Mouse (Mus musculus) liver, embryonic 14.5 days (tissue): ENCODE results near the gene Ints12. TPM values are rescaled to one million over a fixed set of nuclear protein-coding genes. Genes with fewer than 3 reads are reported as not detected.

ENCODE experiments used
- ATAC-seq: fragments of 200-750 bp; cut with Nextera tagmentation; 2 replicates; pipeline ENCODE4 v1.8.0; 2017; ENCODE audit warnings: moderate number of reproducible peaks, mild to moderate bottlenecking, moderate library complexity; ENCODE audit not compliant: insufficient read depth
- DNase-seq, 3 experiments: peaks; one replicate each; pipeline ENCODE4 v3.0.0-alpha.2; 2012 to 2013; ENCODE audit warnings: low read depth in 3 of 3, low spot score in 3 of 3
- H3K27ac ChIP-seq: fragments of 300-500 bp; sonication (generic); 2 replicates; pipeline ENCODE4 v1.5.1; 2014; ENCODE audit warnings: moderate library complexity, mild to moderate bottlenecking, control low read depth, inconsistent platforms
- H3K27me3 ChIP-seq: fragments of 300-500 bp; sonication (generic); 2 replicates; pipeline ENCODE4 v1.6.1; 2014; ENCODE audit warnings: mild to moderate bottlenecking, low read length, moderate library complexity; ENCODE audit not compliant: control insufficient read depth, insufficient read depth
- H3K36me3 ChIP-seq: fragments of 300-500 bp; sonication (generic); replicated peaks from 2 replicates; pipeline ENCODE4 v1.6.1; 2014; ENCODE audit warnings: low read depth; ENCODE audit not compliant: control insufficient read depth, insufficient read depth
- H3K4me1 ChIP-seq, 2 experiments: fragments of 200-500 bp in 1 of 2; fragments of 300-500 bp in 1 of 2; sonication (generic) in 1 of 2; replicated peaks; 2 replicates each; pipeline ENCODE4 v1.6.1; 2012 to 2014; ENCODE audit warnings: antibody characterized with exemption in 1 of 2, inconsistent platforms in 1 of 2, low read length in 1 of 2; ENCODE audit not compliant: control insufficient read depth in 2 of 2, insufficient read depth in 2 of 2
- H3K4me2 ChIP-seq: fragments of 300-500 bp; sonication (generic); 2 replicates; pipeline ENCODE4 v1.6.1; 2014; ENCODE audit warnings: low read depth, mild to moderate bottlenecking, control low read depth, moderate library complexity
- H3K4me3 ChIP-seq, 2 experiments: fragments of 200-500 bp in 1 of 2; fragments of 300-500 bp in 1 of 2; sonication (generic) in 1 of 2; 2 replicates each; pipeline ENCODE4 v1.5.1; 2012 to 2014; ENCODE audit warnings: low read depth in 2 of 2, low read length in 2 of 2, mild to moderate bottlenecking in 2 of 2, control low read depth in 1 of 2, inconsistent platforms in 1 of 2, moderate library complexity in 1 of 2; ENCODE audit not compliant: insufficient read depth in 1 of 2
- H3K9ac ChIP-seq: fragments of 300-500 bp; sonication (generic); replicated peaks from 2 replicates; pipeline ENCODE4 v1.6.1; 2014; ENCODE audit warnings: mild to moderate bottlenecking, control low read depth, moderate library complexity
- H3K9me3 ChIP-seq: fragments of 300-500 bp; sonication (generic); 2 replicates; pipeline ENCODE4 v1.6.1; 2016; ENCODE audit warnings: low read length, mixed read lengths; ENCODE audit not compliant: control insufficient read depth
- CTCF ChIP-seq: IDR thresholded peaks from 2 replicates; pipeline ENCODE4 v1.5.1; 2016; ENCODE audit warnings: antibody characterized with exemption, low read depth, control low read depth
- EP300 ChIP-seq: IDR thresholded peaks from 2 replicates; pipeline ENCODE4 v1.6.1; 2016; ENCODE audit warnings: antibody characterized with exemption, low read depth
- WGBS: fragments of 180-500 bp; shearing (Covaris S2); extraction: QIAGEN DNeasy Blood & Tissue Kit; methylation state at CpG from one replicate; pipeline ENCODE4 v1.1.7; 2014; ENCODE audit not compliant: insufficient replicate concordance; 5-methylcytosine and 5-hydroxymethylcytosine counted together
- polyA plus RNA-seq, 2 experiments: library from polyadenylated mRNA; depleted of rRNA in 1 of 2; stranded (reverse) in 1 of 2; unstranded in 1 of 2; fragments of >200 nt; fragmentation: Nextera tagmentation in 1 of 2; extraction: Ambion mirVana in 1 of 2; gene quantifications; 2 replicates each; pipeline versions ENCODE4 v1.2.1 to v1.2.3; 2012 to 2014

The Ints12 gene
- polyA plus RNA-seq, 2 experiments, result 6.9 to 8.9 TPM

GRCm38 (mm10) chr3:133154683-133155082 is 63.0 kb downstream of the Ints12 start:
- DNase-seq (no peak), ATAC-seq (no peak)
- H3K9me3 ChIP-seq, result no peaks in the 10 kb centered on the region
- H3K4me2 ChIP-seq, result no peak overlapping the region
- H3K9ac ChIP-seq, result no peak overlapping the region
- H3K4me3 ChIP-seq, result no peak overlapping the region
- 0 out of 4 replicates have a peak, but pooled peaks cover 0 to 4% of the 10 kb centered on the region in 2 experiments for H3K4me1 ChIP-seq
- WGBS, result 70% methylated on average over 8 of the region's 8 CpGs
- no peaks in the 10 kb centered on the region for H3K27me3 ChIP-seq
- H3K27ac ChIP-seq, result no peak overlapping the region
- H3K36me3 ChIP-seq, result no peaks in the 10 kb centered on the region
- TF ChIP-seq EP300 (no peak), CTCF (no peak)

- Histone ChIP-seq H3K36me3 (no peaks in the 10 kb centered on the region), H3K9me3 (no peaks in the 10 kb centered on the region), H3K27ac (no peak overlapping the region), H3K4me3 (no peak overlapping the region), H3K4me2 (no peak overlapping the region), H3K4me1 (no peaks in the 10 kb centered on the region), H3K9ac (no peak overlapping the region), H3K27me3 (no peaks in the 10 kb centered on the region)
- ATAC-seq (no peak), DNase-seq (no peak)
- 62% methylated on average over 5 of the region's 5 CpGs for WGBS
- TF ChIP-seq CTCF, result no peak
- no peak for TF ChIP-seq EP300
These were observed 66.6 kb downstream of the Ints12 start for GRCm38 (mm10) chr3:133158260-133158659.

Other genes starting within 250 kb of the Ints12 start
- 0.74 and 0.90 TPM in 2 replicates for gene Npnt, start 141.5 kb upstream of the Ints12 start, polyA plus RNA-seq (2012; rRNA removed)
- 1.0 and 1.5 TPM in 2 replicates for gene Npnt, start 141.5 kb upstream of the Ints12 start, polyA plus RNA-seq (2014; fragmentation: Nextera tagmentation; extraction: Ambion mirVana)
- gene Gstcd, start 193 bp downstream of the Ints12 start, polyA plus RNA-seq (2012; rRNA removed), result 3.7 and 5.3 TPM in 2 replicates
- gene Gstcd, start 193 bp downstream of the Ints12 start, polyA plus RNA-seq (2014; fragmentation: Nextera tagmentation; extraction: Ambion mirVana), result 2.3 and 3.0 TPM in 2 replicates
- 0.02 TPM in 1 of 2 replicates, not detected in the other for gene Arhgef38, start 143.1 kb downstream of the Ints12 start, polyA plus RNA-seq (2012; rRNA removed)
- not detected in 2 replicates for gene Arhgef38, start 143.1 kb downstream of the Ints12 start, polyA plus RNA-seq (2014; fragmentation: Nextera tagmentation; extraction: Ambion mirVana)
- gene Ppa2, start 218.3 kb downstream of the Ints12 start, polyA plus RNA-seq (2012; rRNA removed), result 8.6 and 18.4 TPM in 2 replicates
- gene Ppa2, start 218.3 kb downstream of the Ints12 start, polyA plus RNA-seq (2014; fragmentation: Nextera tagmentation; extraction: Ambion mirVana), result 42.1 and 47.1 TPM in 2 replicates